In the genomic region with DNA sequence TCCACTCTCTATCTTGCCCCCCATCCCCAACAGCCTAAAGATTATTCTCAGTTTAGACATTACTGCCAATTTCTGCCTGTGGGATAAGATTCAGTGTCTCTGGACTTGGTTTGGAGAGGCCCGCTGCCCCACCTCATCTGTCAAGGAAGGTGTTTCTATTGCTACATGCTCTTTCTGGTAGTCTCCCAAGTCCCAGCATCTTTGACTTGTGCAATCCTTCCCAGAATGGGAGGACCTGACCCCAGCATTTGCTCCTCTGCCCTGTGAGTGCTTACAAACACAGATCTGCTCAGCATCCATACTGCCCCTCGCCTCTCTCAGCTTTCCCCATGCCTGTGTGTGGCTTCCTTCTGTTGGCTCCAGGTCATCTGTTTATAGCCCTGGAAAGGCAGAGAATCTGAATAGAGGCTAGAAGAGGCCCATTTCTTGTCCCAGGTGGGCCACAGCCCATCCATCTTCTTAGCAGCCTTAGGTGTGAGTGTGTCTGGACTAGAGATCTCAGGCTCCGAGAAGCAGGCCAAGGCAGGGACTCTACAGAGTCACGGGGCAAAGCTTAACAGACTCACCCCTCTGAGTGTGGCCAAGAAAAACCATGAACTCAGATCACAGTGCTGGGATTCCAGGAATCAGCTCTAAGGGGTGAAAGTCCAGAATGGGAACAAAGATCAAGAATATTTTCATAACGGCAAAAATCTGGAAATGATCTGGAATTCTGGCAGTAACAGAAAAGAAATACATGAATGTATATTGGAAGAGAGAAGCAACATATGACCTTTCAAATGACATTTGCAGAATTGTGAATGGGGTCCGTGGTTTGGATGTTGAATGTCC, we compare ENCODE assay signal across 11 mouse cellular contexts. TPM values are rescaled to one million over a fixed set of nuclear protein-coding genes. Genes with fewer than 3 reads are reported as not detected.
DNase-seq lines count a peak whose midpoint lies in the region; ATAC-seq and TF ChIP-seq lines count a peak whose summit lies in the region.
"Had no signal": no experiment of that assay in that cellular context is flagged by ENCODE, and none has a peak within 500 bp of the region (broad histone marks: within the 10 kb centered on the region; RNA-seq: fewer than 3 reads in every experiment).

No protein-coding gene starts in this region.

- H3K9me3 ChIP-seq in liver, embryonic 12.5 days (replicated peaks): no peaks in the 10 kb centered on the region
- H3K9me3 ChIP-seq: liver, embryonic 13.5 days; midbrain, embryonic 10.5 days had no signal

- peak; percentile 69 for DNase-seq in liver, adult 2 months (ENCODE audit: extremely low read depth, low read depth, low spot score)
- peak; percentile 89 for DNase-seq in fibroblast of lung, adult 2 months (ENCODE audit: low read depth)
- peak; percentile 49 to 63 for DNase-seq in kidney, adult 8-10 months
- DNase-seq in left cerebral cortex, adult 2 months (ENCODE audit: extremely low spot score in 1 of 2, low spot score in 2 of 2): no peak
- no peak for DNase-seq in right cerebral cortex, postnatal 25 days
- DNase-seq: cerebellum, adult 8-10 months; liver, embryonic 13.5 days had no signal

- TF ChIP-seq CTCF in liver, adult 2 months (IDR thresholded peaks at IDR 0.05; ENCODE audit: low read depth, low read length): no peak
- TF ChIP-seq CTCF in small intestine, adult 2 months (IDR thresholded peaks at IDR 0.05; ENCODE audit: extremely low read depth, insufficient read length, insufficient replicate concordance, low read depth, low read length): no peak
- TF ChIP-seq CTCF in left cerebral cortex, adult 2 months (IDR thresholded peaks at IDR 0.05): no peak

- no peak overlapping the region for H3K4me3 ChIP-seq in liver, adult 2 months (ENCODE audit: insufficient read depth, low read depth, low read length)
- H3K4me3 ChIP-seq in liver, embryonic 12.5 days: no peak overlapping the region
- no peak overlapping the region for H3K4me3 ChIP-seq in small intestine, adult 2 months (ENCODE audit: low read depth, low read length)
- H3K4me3 ChIP-seq in left cerebral cortex, adult 2 months: no peak overlapping the region
- H3K4me3 ChIP-seq: layer of hippocampus, adult 2 months; liver, embryonic 13.5 days; midbrain, embryonic 10.5 days had no signal

- no peaks in the 10 kb centered on the region for H3K79me2 ChIP-seq in liver, adult 2 months (ENCODE audit: control insufficient read depth, insufficient read depth, low read length)

- ATAC-seq in liver, embryonic 12.5 days: no peak

- WGBS in liver, adult 2 months: 28% methylated on average over 6 of the region's 6 CpGs
- 67% methylated on average over 6 of the region's 6 CpGs for whole genome bisulfite sequencing in liver, embryonic 12.5 days (ENCODE audit: insufficient replicate concordance)
- 55% methylated on average over 6 of the region's 6 CpGs for WGBS in small intestine, adult 2 months

- H3K4me1 ChIP-seq in liver, adult 2 months (ENCODE audit: control insufficient read depth, insufficient read depth, low read length): peaks cover 27% of the 10 kb centered on the region
- H3K4me1 ChIP-seq in liver, embryonic 12.5 days: 0 out of 2 replicates have a peak, but pooled peaks cover 3% of the 10 kb centered on the region
- peaks cover 34% of the 10 kb centered on the region for H3K4me1 ChIP-seq in small intestine, adult 2 months (ENCODE audit: control insufficient read depth, insufficient read depth, insufficient read length, low read length)

- no peak for TF ChIP-seq POLR2A in liver, adult 2 months (IDR thresholded peaks at IDR 0.05; ENCODE audit: extremely low read depth, insufficient read depth, low read length)
- TF ChIP-seq POLR2A in small intestine, adult 2 months (IDR thresholded peaks at IDR 0.05; ENCODE audit: low read depth, low read length): no peak

- no peaks in the 10 kb centered on the region for H3K27me3 ChIP-seq in liver, adult 2 months (ENCODE audit: control insufficient read depth, insufficient read depth, low read length)
- H3K27me3 ChIP-seq in liver, embryonic 12.5 days (replicated peaks): no peaks in the 10 kb centered on the region; the same call in 1 of the 2 replicates
- H3K27me3 ChIP-seq in small intestine, adult 2 months (ENCODE audit: control insufficient read depth, insufficient read depth, low read length): no peaks in the 10 kb centered on the region

- no peaks in the 10 kb centered on the region for H3K36me3 ChIP-seq in liver, adult 2 months (ENCODE audit: control insufficient read depth, insufficient read depth, low read length)
- H3K36me3 ChIP-seq in liver, embryonic 12.5 days: no peaks in the 10 kb centered on the region
- no peaks in the 10 kb centered on the region for H3K36me3 ChIP-seq in small intestine, adult 2 months (ENCODE audit: control insufficient read depth, insufficient read depth, low read length)
- H3K36me3 ChIP-seq: liver, embryonic 13.5 days; midbrain, embryonic 10.5 days had no signal

- H3K9ac ChIP-seq in liver, adult 2 months (ENCODE audit: low read depth, low read length): no peak overlapping the region
- H3K9ac ChIP-seq in liver, embryonic 12.5 days: no peak overlapping the region
- H3K9ac ChIP-seq: liver, embryonic 13.5 days had no signal

- H3K27ac ChIP-seq in liver, adult 2 months (replicated peaks; ENCODE audit: insufficient read depth, low read depth, low read length): peak overlapping the region; percentile 72
- no peak overlapping the region for H3K27ac ChIP-seq in liver, embryonic 12.5 days
- H3K27ac ChIP-seq in small intestine, adult 2 months (ENCODE audit: insufficient read depth, low read depth, low read length): peak overlapping the region; percentile 61
- no peak overlapping the region for H3K27ac ChIP-seq in left cerebral cortex, adult 2 months
- H3K27ac ChIP-seq: layer of hippocampus, adult 2 months; liver, embryonic 13.5 days had no signal

- intact Hi-C loops in left cerebral cortex, adult 2 months (cut with DNase I): no loop called here

- H3K4me2 ChIP-seq in liver, embryonic 12.5 days: no peak overlapping the region
- H3K4me2 ChIP-seq: liver, embryonic 13.5 days had no signal

RNA-seq across cellular contexts. Expression of gene Lrrc32, which starts 36.0 kb away (rescaled TPM):
- total RNA-seq in liver, adult 2 months (2014; rRNA removed): 1.5 and 4.9 TPM in 2 replicates
- polyA plus RNA-seq in liver, adult 2 months (2012; rRNA removed): 5.2 and 7.5 TPM in 2 replicates
- polyA plus RNA-seq in liver, embryonic 12.5 days (2016; fragmentation: Nextera tagmentation; extraction: Ambion mirVana): 7.4 and 8.3 TPM in 2 replicates
- 10.5 and 17.7 TPM in 2 replicates for polyA plus RNA-seq in small intestine, adult 2 months (2012; rRNA removed)
- total RNA-seq in left cerebral cortex, adult 2 months (2021): 1 to 10 TPM; 5.0 to 8.0 TPM

Comparison
In these comparisons a context has a peak if more than half of its experiments do, and no peak if none do; other contexts are left out.
1. H3K27ac ChIP-seq: peak in liver, adult 2 months (single experiment) and small intestine, adult 2 months (single experiment); none in liver, embryonic 12.5 days (single experiment) and left cerebral cortex, adult 2 months (single experiment).
2. DNase-seq: peak in liver, adult 2 months (single experiment), fibroblast of lung, adult 2 months (single experiment) and kidney, adult 8-10 months (2 of 2); none in left cerebral cortex, adult 2 months (0 of 2) and right cerebral cortex, postnatal 25 days (single experiment).